Mouse (Mus musculus): Measurements from ENCODE around the gene Myh10. TPM values are rescaled to one million over a fixed set of nuclear protein-coding genes. Genes with fewer than 3 reads are reported as not detected.

Gene Myh10
- total and polyA plus RNA-seq, 3 experiments, result 0.38 to 2.7 (median 0.62) TPM

GRCm38 (mm10) chr11:68835034-68835433 lies 143.7 kb downstream of the Myh10 start:
- Histone ChIP-seq H3K79me2 (replicated peaks; ENCODE audit: control insufficient read depth, extremely low read depth, insufficient read depth, poor library complexity, severe bottlenecking) (peaks cover 2% of the 10 kb centered on the region; the same call in 1 of the 2 replicates), H3K4me3 (replicated peaks in 1 of 3; ENCODE audit: low read depth in 2 of 3, low read length in 2 of 3, poor library complexity in 1 of 3) (no peak overlapping the region), H3K27me3 (replicated peaks) (no peaks in the 10 kb centered on the region), H3K27ac (ENCODE audit: insufficient read depth, low read depth) (no peak overlapping the region), H3K9ac (ENCODE audit: insufficient read depth, low read depth) (no peak overlapping the region), H3K4me2 (ENCODE audit: insufficient read depth, low read depth, poor library complexity, severe bottlenecking) (no peak overlapping the region), H3K36me3 (replicated peaks in 1 of 2; ENCODE audit: control insufficient read depth in 1 of 2, insufficient read depth in 1 of 2, low read length in 1 of 2) (peaks cover 47 to 80% of the 10 kb centered on the region in 2 experiments), H3K4me1 (ENCODE audit: control insufficient read depth in 1 of 2, insufficient read depth in 2 of 2) (no peaks in the 10 kb centered on the region), H3K9me3 (replicated peaks; ENCODE audit: low read length) (no peaks in the 10 kb centered on the region)
- dilution Hi-C loops (cut with MboI; ENCODE audit: extremely low pct_ligation_motif_present, extremely low pct_unique_long_range_greater_than_20kb, low sequenced_read_pairs) (no loop called here), in situ Hi-C loops (cut with MboI; ENCODE audit: low pct_ligation_motif_present, low pct_unique_long_range_greater_than_20kb, low sequenced_read_pairs) (no loop called here)
- TF ChIP-seq USF1 (IDR thresholded peaks at IDR 0.05; ENCODE audit: low read depth, low read length) (no peak), KAT2A (IDR thresholded peaks at IDR 0.05; ENCODE audit: insufficient replicate concordance, low read length) (no peak), TCF12 (IDR thresholded peaks at IDR 0.05; ENCODE audit: low read depth, low read length) (no peak), CHD1 (IDR thresholded peaks at IDR 0.05; ENCODE audit: low read depth, low read length) (no peak), POLR2AphosphoS2 (IDR thresholded peaks at IDR 0.05; ENCODE audit: low read depth, low read length) (no peak), CHD2 (IDR thresholded peaks at IDR 0.05; ENCODE audit: low read length) (no peak), MAX (IDR thresholded peaks at IDR 0.05; ENCODE audit: low read length) (no peak), ZKSCAN1 (IDR thresholded peaks at IDR 0.05; ENCODE audit: borderline replicate concordance, low read depth, low read length) (no peak), RCOR1 (conservative IDR thresholded peaks at IDR 0.05; ENCODE audit: low read depth, low read length) (no peak), SIN3A (IDR thresholded peaks at IDR 0.05; ENCODE audit: low read length) (no peak), USF2 (conservative IDR thresholded peaks at IDR 0.05; ENCODE audit: low read depth, low read length) (no peak), HCFC1 (IDR thresholded peaks at IDR 0.05; ENCODE audit: low read depth, low read length) (no peak), ZNF384 (IDR thresholded peaks at IDR 0.05; ENCODE audit: low read depth, low read length) (no peak)
- no peak for DNase-seq (ENCODE audit: extremely low read depth)

- TF ChIP-seq ZMIZ1 (IDR thresholded peaks at IDR 0.05; ENCODE audit: low read depth, low read length) (no peak), UBTF (IDR thresholded peaks at IDR 0.05; ENCODE audit: low read depth, low read length) (no peak), POLR2A (IDR thresholded peaks at IDR 0.05; ENCODE audit: low read depth, low read length) (no peak), ZNF384 (IDR thresholded peaks at IDR 0.05; ENCODE audit: low read depth, low read length) (no peak)
- no peak overlapping the region for H3K9ac ChIP-seq (ENCODE audit: insufficient read depth, low read depth)
- H3K79me2 ChIP-seq (replicated peaks; ENCODE audit: control insufficient read depth, extremely low read depth, insufficient read depth, poor library complexity, severe bottlenecking), result peaks cover 2% of the 10 kb centered on the region; the same call in 1 of the 2 replicates
- peaks cover 43 to 67% of the 10 kb centered on the region in 2 experiments for H3K36me3 ChIP-seq (replicated peaks in 1 of 2; ENCODE audit: control insufficient read depth in 1 of 2, insufficient read depth in 1 of 2, low read length in 1 of 2)
- no peak overlapping the region for H3K4me3 ChIP-seq (replicated peaks in 1 of 3; ENCODE audit: low read depth in 2 of 3, low read length in 2 of 3, poor library complexity in 1 of 3)
- dilution Hi-C loops (cut with MboI; ENCODE audit: extremely low pct_ligation_motif_present, extremely low pct_unique_long_range_greater_than_20kb, low sequenced_read_pairs) (no loop called here), in situ Hi-C loops (cut with MboI; ENCODE audit: low pct_ligation_motif_present, low pct_unique_long_range_greater_than_20kb, low sequenced_read_pairs) (no loop called here)
- H3K4me2 ChIP-seq (ENCODE audit: insufficient read depth, low read depth, poor library complexity, severe bottlenecking), result no peak overlapping the region
- DNase-seq (ENCODE audit: extremely low read depth), result no peak
- no peak overlapping the region for H3K27ac ChIP-seq (ENCODE audit: insufficient read depth, low read depth)
- H3K27me3 ChIP-seq (replicated peaks), result no peaks in the 10 kb centered on the region
- no peaks in the 10 kb centered on the region for H3K4me1 ChIP-seq (ENCODE audit: control insufficient read depth in 1 of 2, insufficient read depth in 2 of 2)
- H3K9me3 ChIP-seq (replicated peaks; ENCODE audit: low read length), result no peaks in the 10 kb centered on the region
Observed at GRCm38 (mm10) chr11:68839606-68840005, 148.2 kb downstream of the Myh10 start.
